Mouse (Mus musculus) stomach, embryonic 15.5 days (tissue): Measurements from ENCODE around the gene Pde7b. TPM values are rescaled to one million over a fixed set of nuclear protein-coding genes. Genes with fewer than 3 reads are reported as not detected.
A peak's percentile ranks its signal among the peaks of the same experiment; 100 is the strongest.

Source experiments
- ATAC-seq: fragments of 200-750 bp; cut with Nextera tagmentation; 2 replicates; pipeline ENCODE4 v1.8.0; 2017; ENCODE audit warnings: low read depth, moderate number of reproducible peaks, moderate TSS enrichment; ENCODE audit not compliant: insufficient read depth, low FRiP score
- H3K27ac ChIP-seq: fragments of 300-500 bp; sonication (generic); 2 replicates; pipeline ENCODE4 v1.5.1; 2015; ENCODE audit warnings: mild to moderate bottlenecking, inconsistent platforms
- H3K27me3 ChIP-seq: fragments of 300-500 bp; sonication (generic); replicated peaks from 2 replicates; pipeline ENCODE4 v1.6.1; 2015; ENCODE audit warnings: inconsistent platforms
- H3K36me3 ChIP-seq: fragments of 300-500 bp; sonication (generic); 2 replicates; pipeline ENCODE4 v1.6.1; 2015; ENCODE audit warnings: inconsistent platforms
- H3K4me1 ChIP-seq: fragments of 300-500 bp; sonication (generic); 2 replicates; pipeline ENCODE4 v1.6.1; 2015; ENCODE audit warnings: inconsistent platforms
- H3K4me2 ChIP-seq: fragments of 300-500 bp; sonication (generic); 2 replicates; pipeline ENCODE4 v1.6.1; 2015; ENCODE audit warnings: mild to moderate bottlenecking, inconsistent platforms
- H3K4me3 ChIP-seq: fragments of 300-500 bp; sonication (generic); replicated peaks from 2 replicates; pipeline ENCODE4 v1.5.1; 2015; ENCODE audit warnings: inconsistent platforms
- H3K9ac ChIP-seq: fragments of 300-500 bp; sonication (generic); 2 replicates; pipeline ENCODE4 v1.6.1; 2015; ENCODE audit warnings: inconsistent platforms
- H3K9me3 ChIP-seq: fragments of 300-500 bp; sonication (generic); 2 replicates; pipeline ENCODE4 v1.6.1; 2016; ENCODE audit warnings: inconsistent platforms
- WGBS: fragments of 180-500 bp; shearing (Covaris S2); methylation state at CpG from one replicate; pipeline ENCODE4 v1.1.7; 2015; 5-methylcytosine and 5-hydroxymethylcytosine counted together
- polyA plus RNA-seq: library from polyadenylated mRNA; unstranded; fragments of >200 nt; fragmentation: Nextera tagmentation; extraction: Ambion mirVana; gene quantifications from 2 replicates; pipeline ENCODE4 v1.2.1, GENCODE M21; 2015

Pde7b gene
- polyA plus RNA-seq, 1 experiment from 2014 or later = 3.9 TPM

DNA sequence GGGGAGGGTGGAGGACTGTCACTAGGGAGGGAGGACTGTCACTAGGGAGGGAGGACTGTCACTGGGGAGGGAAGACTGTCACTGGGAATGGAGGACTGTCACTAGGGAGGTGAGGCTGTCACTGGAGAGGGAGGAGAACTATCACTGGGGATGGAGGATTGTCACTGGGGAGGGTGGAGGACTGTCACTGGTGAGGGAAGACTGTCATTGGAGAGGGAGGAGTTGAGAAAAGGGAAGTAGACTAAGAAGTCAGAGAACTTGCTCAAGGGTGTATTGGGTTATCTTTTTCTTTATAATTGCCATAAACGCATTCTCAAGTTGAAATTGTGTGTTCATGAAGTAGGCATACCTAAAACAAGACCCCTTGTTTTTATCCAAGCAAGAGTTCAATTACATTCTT is 150.5 kb downstream of the Pde7b start:
- ATAC-seq = no peak
- H3K9me3 ChIP-seq = no peaks in the 10 kb centered on the region
- 81% methylated on average over 1 of the region's 1 CpGs for WGBS
- H3K4me1 ChIP-seq = no peaks in the 10 kb centered on the region
- H3K27me3 ChIP-seq = no peaks in the 10 kb centered on the region
- H3K27ac ChIP-seq = no peak overlapping the region
- no peak overlapping the region for H3K4me3 ChIP-seq
- H3K9ac ChIP-seq = no peak overlapping the region
- H3K4me2 ChIP-seq = no peak overlapping the region
- no peaks in the 10 kb centered on the region for H3K36me3 ChIP-seq

GRCm38 (mm10) chr10:20571521-20571920 is 153.4 kb downstream of the Pde7b start:
- Histone ChIP-seq H3K9ac (no peak overlapping the region), H3K4me2 (no peak overlapping the region), H3K27me3 (no peaks in the 10 kb centered on the region), H3K36me3 (no peaks in the 10 kb centered on the region), H3K27ac (no peak overlapping the region), H3K9me3 (no peaks in the 10 kb centered on the region), H3K4me3 (no peak overlapping the region), H3K4me1 (no peaks in the 10 kb centered on the region)
- ATAC-seq = no peak
- 67% methylated on average over 2 of the region's 2 CpGs for WGBS

- no peak overlapping the region for H3K27ac ChIP-seq
- H3K4me3 ChIP-seq = no peak overlapping the region
- H3K4me2 ChIP-seq = no peak overlapping the region
- H3K27me3 ChIP-seq = no peaks in the 10 kb centered on the region
- H3K9me3 ChIP-seq = no peaks in the 10 kb centered on the region
- WGBS = 77% methylated on average over 6 of the region's 6 CpGs
- no peak overlapping the region for H3K9ac ChIP-seq
- ATAC-seq = no peak
- H3K4me1 ChIP-seq = no peaks in the 10 kb centered on the region
- no peaks in the 10 kb centered on the region for H3K36me3 ChIP-seq
These were observed 156.2 kb downstream of the Pde7b start for GRCm38 (mm10) chr10:20568630-20569029.

DNA sequence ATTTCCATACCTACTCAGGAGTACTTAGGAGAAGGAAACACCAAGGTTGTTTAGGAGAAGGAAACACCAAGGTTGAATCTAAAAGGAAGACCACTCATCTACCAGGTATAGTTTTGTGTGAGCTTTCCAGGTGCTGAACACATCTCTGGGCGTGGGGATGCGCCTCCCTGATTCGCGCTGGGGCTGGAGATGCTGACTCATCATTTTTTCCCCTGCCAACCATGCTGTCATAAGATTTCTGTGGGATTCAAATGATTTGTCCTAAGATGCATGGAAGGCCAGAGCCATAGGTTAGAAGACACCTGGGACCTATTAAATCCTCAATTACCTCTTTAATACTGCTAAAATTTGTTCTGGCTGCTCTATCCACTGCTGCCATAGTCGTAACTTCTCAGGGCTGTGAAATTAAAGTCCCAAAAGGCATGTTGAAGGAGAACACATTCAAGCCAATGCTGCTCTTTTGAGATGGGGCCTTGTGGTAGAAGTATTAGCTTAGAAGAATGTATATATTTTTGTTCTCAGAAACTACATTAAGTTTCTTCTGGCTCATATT is 157.1 kb downstream of the Pde7b start:
- no peak overlapping the region for H3K4me2 ChIP-seq
- H3K9ac ChIP-seq = no peak overlapping the region
- no peaks in the 10 kb centered on the region for H3K27me3 ChIP-seq
- H3K4me3 ChIP-seq = no peak overlapping the region
- no peaks in the 10 kb centered on the region for H3K36me3 ChIP-seq
- H3K4me1 ChIP-seq = no peaks in the 10 kb centered on the region
- WGBS = 94% methylated on average over 5 of the region's 5 CpGs
- ATAC-seq = no peak
- H3K27ac ChIP-seq = no peak overlapping the region
- H3K9me3 ChIP-seq = no peaks in the 10 kb centered on the region

DNA sequence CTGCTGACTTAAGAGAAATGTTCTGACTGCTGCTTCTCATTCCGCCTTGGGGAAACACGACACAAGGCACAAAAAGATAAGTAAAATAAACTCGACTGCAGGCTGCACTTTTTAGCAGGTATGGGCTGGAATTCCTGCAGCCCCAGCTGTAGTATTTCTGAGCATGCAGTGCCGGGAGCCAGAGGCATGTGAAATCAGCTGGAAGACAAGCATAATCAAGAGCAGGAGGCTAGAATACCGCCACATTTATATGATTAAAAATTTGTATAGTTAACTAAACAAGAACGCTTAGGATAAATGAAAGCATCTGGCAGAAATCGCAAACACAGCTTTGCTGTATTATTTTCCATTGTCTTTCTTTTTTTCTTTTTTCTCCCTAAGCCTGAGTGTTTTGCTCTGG is 168.4 kb downstream of the Pde7b start:
- no peak overlapping the region for H3K9ac ChIP-seq

GRCm38 (mm10) chr10:20551341-20551740 is 173.5 kb downstream of the Pde7b start:
- Histone ChIP-seq H3K9ac (no peak overlapping the region), H3K27me3 (no peaks in the 10 kb centered on the region), H3K9me3 (no peaks in the 10 kb centered on the region), H3K36me3 (no peaks in the 10 kb centered on the region), H3K27ac (no peak overlapping the region), H3K4me1 (peaks cover 17% of the 10 kb centered on the region; the same call in 1 of the 2 replicates), H3K4me2 (no peak overlapping the region), H3K4me3 (no peak overlapping the region)
- ATAC-seq = no peak

More for the DNA sequence above, 168.4 kb downstream of the Pde7b start:
- H3K9me3 ChIP-seq = no peaks in the 10 kb centered on the region
- 40% methylated on average over 7 of the region's 7 CpGs for WGBS
- H3K4me2 ChIP-seq = no peak overlapping the region
- no peak overlapping the region for H3K27ac ChIP-seq
- no peaks in the 10 kb centered on the region for H3K36me3 ChIP-seq
- no peaks in the 10 kb centered on the region for H3K4me1 ChIP-seq
- ATAC-seq = no peak
- H3K4me3 ChIP-seq = no peak overlapping the region
- H3K27me3 ChIP-seq = no peaks in the 10 kb centered on the region

DNA sequence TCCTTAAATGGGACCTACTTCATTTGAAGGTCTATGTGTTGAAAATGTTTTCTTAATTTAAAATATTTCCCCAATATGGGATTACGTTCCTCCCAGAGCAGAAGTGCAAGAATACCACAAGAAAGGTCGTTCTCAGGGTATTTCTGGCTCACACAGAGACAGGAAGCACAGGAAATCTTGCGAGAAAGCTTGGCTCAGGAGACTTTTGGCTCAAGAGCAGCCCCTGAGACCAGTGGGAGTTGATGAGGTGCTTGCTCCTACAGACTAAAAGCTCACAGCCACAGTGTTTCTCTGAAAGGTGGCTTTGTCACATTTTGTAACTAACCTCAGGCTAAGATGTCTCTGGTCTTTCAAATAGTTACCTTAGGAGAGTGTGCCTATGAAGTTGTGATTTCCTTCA is 174.1 kb downstream of the Pde7b start:
- H3K27me3 ChIP-seq = no peaks in the 10 kb centered on the region
- H3K4me2 ChIP-seq = no peak overlapping the region
- no peak overlapping the region for H3K4me3 ChIP-seq
- H3K9ac ChIP-seq = no peak overlapping the region
- H3K27ac ChIP-seq = no peak overlapping the region
- H3K4me1 ChIP-seq = peaks cover 17% of the 10 kb centered on the region; the same call in 1 of the 2 replicates
- no peaks in the 10 kb centered on the region for H3K9me3 ChIP-seq
- WGBS = 57% methylated on average over 3 of the region's 3 CpGs
- no peak for ATAC-seq
- no peaks in the 10 kb centered on the region for H3K36me3 ChIP-seq

DNA sequence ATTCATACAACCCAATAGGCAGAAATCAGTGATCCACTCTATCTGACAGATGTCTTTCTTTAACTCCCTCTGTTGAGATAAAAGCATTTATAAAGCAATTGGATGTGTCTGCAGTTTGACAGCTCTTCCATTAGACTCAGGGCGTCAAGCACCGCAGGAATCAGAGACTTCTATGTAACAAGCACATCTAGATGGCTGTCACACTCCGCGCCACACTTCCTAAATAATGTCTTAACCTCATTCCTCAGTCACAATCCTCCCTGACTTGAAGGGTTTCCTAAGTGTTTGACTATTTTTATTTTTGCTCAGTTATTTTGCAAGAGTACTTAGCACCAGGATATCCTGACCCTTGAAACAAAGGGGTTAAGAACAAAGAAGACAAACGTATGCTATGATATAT is 174.7 kb downstream of the Pde7b start:
- no peak overlapping the region for H3K9ac ChIP-seq

GRCm38 (mm10) chr10:20548833-20549710 is 175.8 kb downstream of the Pde7b start:
- H3K9ac ChIP-seq = no peak overlapping the region
- no peaks in the 10 kb centered on the region for H3K9me3 ChIP-seq
- H3K4me1 ChIP-seq = peaks cover 17% of the 10 kb centered on the region; the same call in 1 of the 2 replicates
- no peaks in the 10 kb centered on the region for H3K27me3 ChIP-seq
- peak overlapping the region; percentile 78 for H3K4me2 ChIP-seq
- H3K36me3 ChIP-seq = no peaks in the 10 kb centered on the region
- 0 out of 2 replicates have a peak, but pooled peaks have one; percentile 43 for ATAC-seq
- H3K4me3 ChIP-seq = peak overlapping the region; percentile 36; the same call in 1 of the 2 replicates
- no peak overlapping the region for H3K27ac ChIP-seq
- 39% methylated on average over 13 of the region's 13 CpGs for whole genome bisulfite sequencing

More for the DNA sequence above, 174.7 kb downstream of the Pde7b start:
- no peaks in the 10 kb centered on the region for H3K36me3 ChIP-seq
- no peak overlapping the region for H3K4me3 ChIP-seq
- no peak for ATAC-seq
- no peaks in the 10 kb centered on the region for H3K27me3 ChIP-seq
- H3K9me3 ChIP-seq = no peaks in the 10 kb centered on the region
- no peak overlapping the region for H3K4me2 ChIP-seq
- WGBS = 66% methylated on average over 5 of the region's 5 CpGs
- peaks cover 17% of the 10 kb centered on the region; the same call in 1 of the 2 replicates for H3K4me1 ChIP-seq
- H3K27ac ChIP-seq = no peak overlapping the region

DNA sequence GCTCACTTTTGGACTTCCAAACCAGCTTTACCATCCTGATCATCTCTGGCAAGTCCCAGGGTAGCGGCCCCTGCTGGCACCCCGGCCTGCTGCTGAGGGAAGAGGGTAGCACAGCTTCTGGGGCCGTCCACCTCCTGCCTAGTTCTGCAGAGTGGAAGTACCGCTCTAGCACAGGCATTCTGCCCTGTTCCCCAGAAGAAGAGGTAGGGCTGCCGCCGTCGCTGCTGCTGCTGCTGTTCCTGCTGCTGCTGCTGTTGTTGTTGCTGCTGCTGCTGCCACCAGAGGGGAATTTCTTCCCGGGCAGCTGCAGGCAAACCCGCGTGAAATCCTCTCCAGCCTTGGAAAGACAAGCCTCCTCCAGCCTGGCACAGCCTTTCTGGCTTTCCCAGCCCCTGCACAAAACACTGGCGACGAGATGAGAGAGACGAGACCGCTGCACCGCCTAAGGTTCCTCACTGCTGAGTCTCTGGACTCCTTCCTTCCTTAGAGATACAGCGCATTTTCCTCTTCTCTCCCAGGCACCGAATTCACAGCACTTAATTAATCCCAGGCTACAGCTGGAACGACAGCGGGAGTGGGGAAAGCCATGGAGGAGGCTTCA is 176.8 kb downstream of the Pde7b start:
- Histone ChIP-seq H3K9me3 (no peaks in the 10 kb centered on the region), H3K4me2 (peak overlapping the region; percentile 78), H3K9ac (no peak overlapping the region), H3K4me3 (peak overlapping the region; percentile 36), H3K27me3 (no peaks in the 10 kb centered on the region), H3K36me3 (no peaks in the 10 kb centered on the region), H3K27ac (peak overlapping the region; percentile 37), H3K4me1 (peaks cover 17% of the 10 kb centered on the region; the same call in 1 of the 2 replicates)
- WGBS = 6% methylated on average over 19 of the region's 19 CpGs
- 0 out of 2 replicates have a peak, but pooled peaks have one; percentile 58 for ATAC-seq

DNA sequence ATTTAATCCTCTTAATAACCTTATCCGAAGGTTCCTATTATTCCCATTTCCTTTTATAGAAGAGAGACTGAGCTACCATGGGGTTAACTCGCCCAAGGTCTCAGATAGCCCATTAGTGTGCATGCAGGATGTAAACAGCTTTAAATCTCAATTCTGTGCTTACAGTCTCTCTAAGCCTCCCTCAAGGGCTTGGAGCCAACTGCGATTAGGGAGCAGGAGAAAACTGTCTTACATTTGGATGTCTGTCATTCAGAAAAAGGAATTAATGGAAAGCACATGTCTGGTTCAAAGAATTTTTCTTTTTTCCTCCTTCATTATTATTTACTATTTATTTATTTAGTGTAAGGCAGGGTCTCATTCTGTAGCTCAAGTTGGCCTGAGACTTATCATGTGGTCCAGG is 181.8 kb downstream of the Pde7b start:
- H3K27me3 ChIP-seq = no peaks in the 10 kb centered on the region
- ATAC-seq = no peak
- no peaks in the 10 kb centered on the region for H3K36me3 ChIP-seq
- H3K4me2 ChIP-seq = no peak overlapping the region
- H3K9ac ChIP-seq = no peak overlapping the region
- H3K4me3 ChIP-seq = no peak overlapping the region
- WGBS = 48% methylated on average over 3 of the region's 3 CpGs
- H3K4me1 ChIP-seq = 0 out of 2 replicates have a peak, but pooled peaks cover 5% of the 10 kb centered on the region
- H3K9me3 ChIP-seq = no peaks in the 10 kb centered on the region
- H3K27ac ChIP-seq = no peak overlapping the region

DNA sequence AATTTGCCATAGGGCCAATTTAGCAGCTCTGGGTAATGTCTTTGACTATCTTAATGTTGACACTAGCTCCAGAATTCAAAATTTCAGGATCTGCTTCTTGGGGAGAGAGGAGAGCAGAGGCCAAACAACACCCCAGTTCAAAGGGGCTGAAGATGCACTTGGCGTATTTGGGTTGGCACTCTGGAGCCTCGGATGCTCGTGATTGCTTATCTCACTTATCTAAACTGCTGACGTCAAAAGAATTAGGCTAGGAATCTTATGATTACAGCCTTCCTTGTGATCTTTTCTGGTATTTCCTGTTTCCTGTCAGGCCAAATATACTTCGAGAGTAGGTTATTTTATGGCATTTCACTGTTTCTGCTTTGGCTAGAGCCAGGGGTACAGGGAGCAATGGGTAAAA is 191.1 kb downstream of the Pde7b start:
- no peaks in the 10 kb centered on the region for H3K9me3 ChIP-seq
- 15% methylated on average over 5 of the region's 5 CpGs for WGBS
- H3K36me3 ChIP-seq = no peaks in the 10 kb centered on the region
- H3K9ac ChIP-seq = no peak overlapping the region
- no peak overlapping the region for H3K4me3 ChIP-seq
- H3K27ac ChIP-seq = no peak overlapping the region
- H3K4me2 ChIP-seq = no peak overlapping the region
- H3K27me3 ChIP-seq = no peaks in the 10 kb centered on the region
- H3K4me1 ChIP-seq = 0 out of 2 replicates have a peak, but pooled peaks cover 5% of the 10 kb centered on the region
- no peak for ATAC-seq
